Mouse (Mus musculus) heart, embryonic 11.5 days (tissue): ENCODE measurements at regions not wholly inside any gene's neighbourhood (a gene's known extent, or its start where the extent isn't known, plus 50 kb on each side); places are given as distances from the start of the nearest gene placed in this dataset.

Experiments used
- ATAC-seq: fragments of 200-750 bp; cut with Nextera tagmentation; replicated peaks from 2 replicates; pipeline ENCODE4 v1.8.0; 2017; ENCODE audit warnings: moderate library complexity; ENCODE audit not compliant: insufficient number of reproducible peaks, low FRiP score, low TSS enrichment
- H3K27ac ChIP-seq: fragments of 300-500 bp; sonication (generic); 2 replicates; pipeline ENCODE4 v1.5.1; 2014; ENCODE audit warnings: mild to moderate bottlenecking, low read depth, low read length
- H3K27me3 ChIP-seq: fragments of 300-500 bp; sonication (generic); 2 replicates; pipeline ENCODE4 v1.6.1; 2014; ENCODE audit warnings: mild to moderate bottlenecking, low read length, mixed read lengths; ENCODE audit not compliant: control insufficient read depth, insufficient read depth
- H3K36me3 ChIP-seq: fragments of 300-500 bp; sonication (generic); 2 replicates; pipeline ENCODE4 v1.6.1; 2014; ENCODE audit warnings: mild to moderate bottlenecking, low read length, moderate library complexity, mixed read lengths; ENCODE audit not compliant: control insufficient read depth, insufficient read depth
- H3K4me1 ChIP-seq: fragments of 300-500 bp; sonication (generic); 2 replicates; pipeline ENCODE4 v1.6.1; 2014; ENCODE audit warnings: low read length; ENCODE audit not compliant: control insufficient read depth, insufficient read depth
- H3K4me2 ChIP-seq: fragments of 300-500 bp; sonication (generic); 2 replicates; pipeline ENCODE4 v1.6.1; 2014; ENCODE audit warnings: mild to moderate bottlenecking, moderate library complexity
- H3K4me3 ChIP-seq: fragments of 300-500 bp; sonication (generic); 2 replicates; pipeline ENCODE4 v1.5.1; 2014; ENCODE audit warnings: low read depth, low read length
- H3K9ac ChIP-seq: fragments of 300-500 bp; sonication (generic); 2 replicates; pipeline ENCODE4 v1.6.1; 2014; ENCODE audit warnings: mild to moderate bottlenecking, low read depth, low read length, moderate library complexity
- H3K9me3 ChIP-seq: fragments of 300-500 bp; sonication (generic); replicated peaks from 2 replicates; pipeline ENCODE4 v1.6.1; 2016; ENCODE audit warnings: low read length; ENCODE audit not compliant: control insufficient read depth
- WGBS: fragments of 180-500 bp; shearing (Covaris S2); extraction: QIAGEN DNeasy Blood & Tissue Kit; methylation state at CpG from one replicate; pipeline ENCODE4 v1.1.7; 2014; ENCODE audit not compliant: insufficient replicate concordance; 5-methylcytosine and 5-hydroxymethylcytosine counted together

- no peak overlapping the region for H3K9ac ChIP-seq
- H3K4me1 ChIP-seq, result no peaks in the 10 kb centered on the region
- no peaks in the 10 kb centered on the region for H3K27me3 ChIP-seq
- H3K9me3 ChIP-seq, result no peaks in the 10 kb centered on the region
- H3K4me2 ChIP-seq, result no peak overlapping the region
- H3K36me3 ChIP-seq, result no peaks in the 10 kb centered on the region
- no peak overlapping the region for H3K27ac ChIP-seq
- H3K4me3 ChIP-seq, result no peak overlapping the region
- 76% methylated on average over 2 of the region's 2 CpGs for WGBS
- no peak for ATAC-seq
Measured at GRCm38 (mm10) chr12:31130434-31130833, 56.8 kb downstream of the Fam110c start.

DNA sequence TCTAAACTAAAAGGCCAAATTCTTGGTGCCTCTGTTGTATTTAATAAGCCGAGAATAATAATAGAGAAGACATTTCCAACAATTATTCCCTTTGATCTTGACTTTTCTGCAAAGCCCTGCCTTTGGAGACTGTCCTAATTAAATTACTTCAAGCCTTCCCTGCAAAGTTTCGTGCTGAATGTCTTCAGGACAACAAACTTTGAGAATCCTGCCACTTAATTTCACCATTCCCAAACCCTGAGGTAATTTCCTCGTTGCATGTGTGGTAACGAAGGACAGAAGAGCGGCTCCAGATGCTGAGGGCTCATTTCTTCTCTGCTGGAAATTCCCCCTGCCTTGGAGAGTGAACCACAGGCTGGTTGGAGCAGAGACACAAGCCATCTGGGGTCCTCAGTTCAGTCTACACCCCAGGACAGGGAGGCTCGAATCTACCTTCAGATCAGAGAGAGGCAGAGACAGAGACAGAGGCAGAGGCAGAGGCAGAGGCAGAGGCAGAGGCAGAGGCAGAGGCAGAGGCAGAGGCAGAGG is 60.9 kb downstream of the Fam110c start:
- Histone ChIP-seq H3K4me1 (no peaks in the 10 kb centered on the region), H3K4me3 (no peak overlapping the region), H3K27ac (no peak overlapping the region), H3K9ac (no peak overlapping the region), H3K27me3 (no peaks in the 10 kb centered on the region), H3K36me3 (no peaks in the 10 kb centered on the region), H3K4me2 (no peak overlapping the region), H3K9me3 (no peaks in the 10 kb centered on the region)
- 71% methylated on average over 6 of the region's 6 CpGs for WGBS
- no peak for ATAC-seq

- no peak overlapping the region for H3K4me2 ChIP-seq
- no peak overlapping the region for H3K9ac ChIP-seq
- H3K27me3 ChIP-seq, result no peaks in the 10 kb centered on the region
- H3K9me3 ChIP-seq, result no peaks in the 10 kb centered on the region
- no peak overlapping the region for H3K27ac ChIP-seq
- H3K4me3 ChIP-seq, result no peak overlapping the region
- no peak for ATAC-seq
- no peaks in the 10 kb centered on the region for H3K4me1 ChIP-seq
- H3K36me3 ChIP-seq, result no peaks in the 10 kb centered on the region
- whole genome bisulfite sequencing, result 79% methylated on average over 10 of the region's 10 CpGs
Measured at GRCm38 (mm10) chr12:31136364-31136763, 62.7 kb downstream of the Fam110c start.

GRCm38 (mm10) chr12:31136911-31137310 is 63.2 kb downstream of the Fam110c start:
- Histone ChIP-seq H3K4me2 (no peak overlapping the region), H3K27me3 (no peaks in the 10 kb centered on the region), H3K36me3 (no peaks in the 10 kb centered on the region), H3K4me3 (no peak overlapping the region), H3K9ac (no peak overlapping the region), H3K9me3 (no peaks in the 10 kb centered on the region), H3K27ac (no peak overlapping the region), H3K4me1 (no peaks in the 10 kb centered on the region)
- WGBS, result 54% methylated on average over 3 of the region's 3 CpGs
- ATAC-seq, result no peak

GRCm38 (mm10) chr12:31137431-31137830 is 63.8 kb downstream of the Fam110c start:
- Histone ChIP-seq H3K9me3 (no peaks in the 10 kb centered on the region), H3K27me3 (no peaks in the 10 kb centered on the region), H3K36me3 (no peaks in the 10 kb centered on the region), H3K4me2 (no peak overlapping the region), H3K4me1 (no peaks in the 10 kb centered on the region), H3K9ac (no peak overlapping the region), H3K4me3 (no peak overlapping the region), H3K27ac (no peak overlapping the region)
- 53% methylated on average over 5 of the region's 5 CpGs for WGBS
- ATAC-seq, result no peak

- no peak for ATAC-seq
- WGBS, result 42% methylated on average over 4 of the region's 4 CpGs
Measured at GRCm38 (mm10) chr12:31139853-31140252, 66.2 kb downstream of the Fam110c start.

DNA sequence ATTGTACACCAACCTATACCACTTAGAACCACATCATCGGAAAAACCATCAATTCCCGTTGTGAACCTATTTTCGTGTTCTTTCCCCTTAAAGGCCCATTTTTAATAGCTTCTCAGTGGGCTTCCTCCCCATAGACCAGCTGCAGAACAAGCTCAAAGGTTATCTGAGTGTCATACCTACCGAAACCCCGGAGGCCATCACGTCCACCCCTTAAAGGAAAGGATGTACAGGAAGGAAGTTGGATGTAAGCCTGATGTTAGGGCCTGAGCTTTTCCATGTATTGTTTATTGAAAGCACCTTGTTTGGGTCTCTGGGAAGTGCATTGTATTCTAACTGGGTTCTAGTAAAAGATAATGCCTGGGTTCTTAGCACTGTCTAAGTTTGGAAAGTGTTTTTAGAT is 69.6 kb downstream of the Fam110c start:
- Histone ChIP-seq H3K4me1 (peaks cover 8% of the 10 kb centered on the region), H3K4me3 (no peak overlapping the region), H3K9ac (no peak overlapping the region), H3K4me2 (no peak overlapping the region), H3K27ac (no peak overlapping the region), H3K36me3 (no peaks in the 10 kb centered on the region), H3K9me3 (no peaks in the 10 kb centered on the region), H3K27me3 (no peaks in the 10 kb centered on the region)
- ATAC-seq, result no peak
- 71% methylated on average over 6 of the region's 6 CpGs for WGBS

More at GRCm38 (mm10) chr12:31139853-31140252, 66.2 kb downstream of the Fam110c start:
- H3K4me3 ChIP-seq, result no peak overlapping the region
- H3K36me3 ChIP-seq, result no peaks in the 10 kb centered on the region
- no peaks in the 10 kb centered on the region for H3K4me1 ChIP-seq
- no peaks in the 10 kb centered on the region for H3K9me3 ChIP-seq
- H3K27ac ChIP-seq, result no peak overlapping the region
- no peak overlapping the region for H3K9ac ChIP-seq
- no peaks in the 10 kb centered on the region for H3K27me3 ChIP-seq
- no peak overlapping the region for H3K4me2 ChIP-seq

DNA sequence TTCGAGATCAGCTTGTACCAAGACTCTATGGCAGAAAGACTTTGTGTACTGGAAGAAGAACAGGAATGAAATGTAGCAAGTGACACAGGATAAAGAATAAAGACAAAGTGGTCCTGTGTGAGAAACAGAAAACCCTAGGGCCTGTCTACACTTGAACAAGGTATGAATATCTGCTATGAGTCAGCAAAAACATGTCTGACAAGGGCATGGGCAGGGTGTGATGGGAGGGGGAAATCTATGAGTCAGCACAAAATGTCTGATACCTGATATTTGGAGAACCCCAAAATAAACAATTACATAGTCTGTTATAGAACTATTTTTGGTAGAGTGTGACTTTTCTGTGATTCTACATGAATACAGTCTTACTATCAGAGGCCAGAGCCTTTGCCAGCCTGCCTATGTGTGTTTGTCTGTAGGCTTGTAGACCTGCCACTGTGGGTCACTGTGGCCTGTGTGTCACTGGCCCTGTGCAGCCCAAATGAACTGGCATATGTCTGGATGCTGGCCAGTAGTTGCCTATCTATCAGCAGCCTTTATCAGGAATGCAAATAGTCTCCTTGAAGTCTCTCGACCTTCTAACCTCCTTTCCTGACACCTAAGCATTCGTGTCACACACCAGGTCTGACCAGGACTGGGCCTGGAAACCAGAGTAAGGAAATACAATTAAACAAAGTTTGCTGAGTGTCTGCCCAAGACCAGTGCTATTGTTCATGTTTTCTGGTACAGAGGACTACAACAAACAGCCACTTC is 71.5 kb downstream of the Fam110c start:
- H3K9ac ChIP-seq, result no peak overlapping the region
- no peak overlapping the region for H3K4me3 ChIP-seq
- H3K9me3 ChIP-seq, result no peaks in the 10 kb centered on the region
- 32% methylated on average over 3 of the region's 3 CpGs for WGBS
- ATAC-seq, result peak; percentile 65
- no peaks in the 10 kb centered on the region for H3K36me3 ChIP-seq
- no peak overlapping the region for H3K4me2 ChIP-seq
- no peaks in the 10 kb centered on the region for H3K27me3 ChIP-seq
- peaks cover 13% of the 10 kb centered on the region for H3K4me1 ChIP-seq
- peak overlapping the region; percentile 43; the same call in 1 of the 2 replicates for H3K27ac ChIP-seq
